Mouse (Mus musculus) erythroblast, embryonic 14.5 days (primary cell): ENCODE measurements around the gene Zfp36.

Source experiments
- GATA1 ChIP-seq: IDR thresholded peaks from 2 replicates; pipeline ENCODE4 v1.6.1; 2012; ENCODE audit warnings: low read length, inconsistent platforms, mixed read lengths
- TAL1 ChIP-seq: IDR thresholded peaks from 3 replicates; pipeline ENCODE4 v1.6.1; 2012; ENCODE audit warnings: low read length, inconsistent platforms, mixed read lengths

GRCm38 (mm10) chr7:28335471-28335870 lies 44.6 kb downstream of the Zfp36 start:
- TF ChIP-seq TAL1: no peak
- no peak for TF ChIP-seq GATA1
